Mouse (Mus musculus) kidney, embryonic 15.5 days (tissue): ENCODE results near the gene Iqgap2. TPM values are rescaled to one million over a fixed set of nuclear protein-coding genes. Genes with fewer than 3 reads are reported as not detected.

Experiments
- ATAC-seq: fragments of 200-750 bp; cut with Nextera tagmentation; replicated peaks from 2 replicates; pipeline ENCODE4 v1.8.0; 2017; ENCODE audit warnings: moderate TSS enrichment; ENCODE audit not compliant: low FRiP score
- H3K27ac ChIP-seq: fragments of 300-500 bp; sonication (generic); 2 replicates; pipeline ENCODE4 v1.5.1; 2015; ENCODE audit warnings: mild to moderate bottlenecking, inconsistent platforms
- H3K27me3 ChIP-seq: fragments of 300-500 bp; sonication (generic); 2 replicates; pipeline ENCODE4 v1.6.1; 2015; ENCODE audit warnings: inconsistent platforms
- H3K36me3 ChIP-seq: fragments of 300-500 bp; sonication (generic); 2 replicates; pipeline ENCODE4 v1.6.1; 2015; ENCODE audit warnings: inconsistent platforms
- H3K4me1 ChIP-seq: fragments of 300-500 bp; sonication (generic); 2 replicates; pipeline ENCODE4 v1.6.1; 2015; ENCODE audit warnings: inconsistent platforms
- H3K4me2 ChIP-seq: fragments of 300-500 bp; sonication (generic); 2 replicates; pipeline ENCODE4 v1.6.1; 2015; ENCODE audit warnings: moderate library complexity, mild to moderate bottlenecking, inconsistent platforms
- H3K4me3 ChIP-seq: fragments of 300-500 bp; sonication (generic); replicated peaks from 2 replicates; pipeline ENCODE4 v1.5.1; 2015; ENCODE audit warnings: mild to moderate bottlenecking, inconsistent platforms
- H3K9ac ChIP-seq: fragments of 300-500 bp; sonication (generic); 2 replicates; pipeline ENCODE4 v1.6.1; 2015; ENCODE audit warnings: mild to moderate bottlenecking, inconsistent platforms
- H3K9me3 ChIP-seq: fragments of 300-500 bp; sonication (generic); replicated peaks from 2 replicates; pipeline ENCODE4 v1.6.1; 2016; ENCODE audit warnings: inconsistent platforms
- WGBS: fragments of 180-500 bp; shearing (Covaris S2); methylation state at CpG from one replicate; pipeline ENCODE4 v1.1.7; 2015; ENCODE audit warnings: mixed read lengths; 5-methylcytosine and 5-hydroxymethylcytosine counted together
- polyA plus RNA-seq: library from polyadenylated mRNA; unstranded; fragments of >200 nt; fragmentation: Nextera tagmentation; extraction: Ambion mirVana; gene quantifications from 2 replicates; pipeline ENCODE4 v1.2.1, GENCODE M21; 2015

The Iqgap2 gene
- polyA plus RNA-seq, 1 experiment from 2014 or later = 10.1 TPM

DNA sequence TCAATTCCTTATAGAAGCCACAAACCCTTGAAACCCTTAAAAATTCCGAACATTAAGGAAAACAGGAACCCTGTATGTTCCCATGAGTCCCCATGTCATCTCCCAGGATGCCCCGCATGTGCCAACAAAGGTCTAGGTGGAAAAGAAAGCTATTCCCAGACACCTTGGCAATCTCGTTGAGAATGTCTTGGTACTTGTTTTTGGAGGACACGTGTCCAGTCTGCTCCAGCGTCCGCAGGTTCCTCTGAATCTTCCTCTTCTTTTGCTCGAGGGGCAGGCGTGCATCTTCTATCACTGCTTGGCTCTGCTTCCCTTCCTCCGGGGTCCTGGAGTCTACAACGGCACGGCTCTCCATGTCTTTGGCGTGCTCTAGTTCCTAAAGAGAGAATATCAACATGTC, 256.4 kb downstream of the Iqgap2 start:
- H3K4me1 ChIP-seq = peaks cover 25% of the 10 kb centered on the region
- H3K27ac ChIP-seq = no peak overlapping the region
- H3K27me3 ChIP-seq = no peaks in the 10 kb centered on the region
- 0 out of 2 replicates have a peak, but pooled peaks cover 5% of the 10 kb centered on the region for H3K36me3 ChIP-seq
- H3K9ac ChIP-seq = no peak overlapping the region
- no peak overlapping the region for H3K4me3 ChIP-seq
- 92% methylated on average over 12 of the region's 12 CpGs for WGBS
- H3K9me3 ChIP-seq = no peaks in the 10 kb centered on the region
- no peak overlapping the region for H3K4me2 ChIP-seq
- ATAC-seq = no peak

DNA sequence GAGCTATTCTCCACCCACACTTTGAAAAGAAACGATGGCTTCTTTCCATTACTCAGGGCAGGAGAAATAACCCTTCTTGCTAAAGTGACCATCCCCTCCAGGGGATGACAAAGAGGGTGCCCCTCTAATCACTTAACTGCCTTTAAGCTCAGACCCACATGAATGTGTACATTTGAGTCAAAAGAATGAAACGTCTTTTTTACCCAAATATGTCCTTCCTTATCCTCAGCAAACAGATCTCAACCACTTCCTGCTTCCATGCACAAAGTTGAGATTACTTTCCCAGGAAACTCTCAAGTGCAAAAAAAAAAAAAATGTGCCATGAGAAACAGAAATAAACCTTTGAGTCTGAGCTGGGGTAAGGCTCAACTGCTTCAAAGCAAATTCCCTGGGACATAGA, 257.3 kb downstream of the Iqgap2 start:
- no peak for ATAC-seq
- Histone ChIP-seq H3K27me3 (no peaks in the 10 kb centered on the region), H3K4me1 (peaks cover 20% of the 10 kb centered on the region), H3K4me2 (no peak overlapping the region), H3K36me3 (0 out of 2 replicates have a peak, but pooled peaks cover 5% of the 10 kb centered on the region), H3K9me3 (no peaks in the 10 kb centered on the region), H3K9ac (no peak overlapping the region), H3K27ac (peak overlapping the region; percentile 66), H3K4me3 (no peak overlapping the region)
- 24% methylated on average over 2 of the region's 2 CpGs for WGBS

DNA sequence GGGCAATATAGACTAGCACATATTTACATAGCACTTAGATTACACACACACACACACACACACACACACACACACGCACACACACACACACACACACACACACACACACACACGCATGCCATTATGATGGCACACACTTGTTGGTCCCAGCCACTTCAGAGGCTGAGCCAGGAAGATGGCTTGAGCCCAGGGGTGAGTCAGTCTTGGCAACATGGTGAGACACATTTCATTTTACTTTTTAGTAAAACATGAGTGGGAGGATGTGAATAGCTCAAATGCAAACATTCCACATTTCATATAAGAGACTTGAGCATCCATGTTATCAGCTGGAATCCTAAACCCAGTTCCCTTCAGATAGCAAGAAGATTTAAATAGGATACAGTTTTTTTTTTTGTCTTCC, 258.3 kb downstream of the Iqgap2 start:
- 76% methylated on average over 2 of the region's 2 CpGs for WGBS
- ATAC-seq = no peak
- H3K4me3 ChIP-seq = no peak overlapping the region
- no peak overlapping the region for H3K27ac ChIP-seq
- no peaks in the 10 kb centered on the region for H3K9me3 ChIP-seq
- no peak overlapping the region for H3K4me2 ChIP-seq
- no peaks in the 10 kb centered on the region for H3K27me3 ChIP-seq
- H3K4me1 ChIP-seq = peaks cover 9% of the 10 kb centered on the region
- H3K36me3 ChIP-seq = 0 out of 2 replicates have a peak, but pooled peaks cover 5% of the 10 kb centered on the region
- no peak overlapping the region for H3K9ac ChIP-seq

DNA sequence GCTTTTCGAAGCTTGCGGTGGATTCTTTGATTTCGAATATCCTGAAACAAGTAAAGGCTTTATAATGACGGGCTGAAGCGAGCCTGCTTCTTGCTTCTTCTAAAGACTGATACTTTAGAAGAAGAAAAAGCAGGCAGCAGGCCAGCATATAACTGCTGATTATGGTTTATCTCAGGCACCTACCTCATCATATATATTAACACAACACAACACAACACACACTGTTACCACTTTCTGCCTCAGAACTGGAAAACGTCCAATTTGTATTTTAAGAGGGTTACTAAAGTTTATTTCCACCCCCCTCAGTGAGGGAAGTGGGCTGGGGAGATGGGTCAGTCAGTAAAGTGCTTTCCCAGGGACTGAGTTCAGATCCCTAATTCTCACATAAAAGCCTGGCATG, 259.6 kb downstream of the Iqgap2 start:
- Histone ChIP-seq H3K27ac (no peak overlapping the region), H3K4me3 (no peak overlapping the region), H3K9ac (no peak overlapping the region), H3K36me3 (0 out of 2 replicates have a peak, but pooled peaks cover 5% of the 10 kb centered on the region), H3K27me3 (no peaks in the 10 kb centered on the region), H3K9me3 (no peaks in the 10 kb centered on the region), H3K4me2 (no peak overlapping the region), H3K4me1 (0 out of 2 replicates have a peak, but pooled peaks cover 3% of the 10 kb centered on the region)
- WGBS = 91% methylated on average over 6 of the region's 6 CpGs
- ATAC-seq = no peak

DNA sequence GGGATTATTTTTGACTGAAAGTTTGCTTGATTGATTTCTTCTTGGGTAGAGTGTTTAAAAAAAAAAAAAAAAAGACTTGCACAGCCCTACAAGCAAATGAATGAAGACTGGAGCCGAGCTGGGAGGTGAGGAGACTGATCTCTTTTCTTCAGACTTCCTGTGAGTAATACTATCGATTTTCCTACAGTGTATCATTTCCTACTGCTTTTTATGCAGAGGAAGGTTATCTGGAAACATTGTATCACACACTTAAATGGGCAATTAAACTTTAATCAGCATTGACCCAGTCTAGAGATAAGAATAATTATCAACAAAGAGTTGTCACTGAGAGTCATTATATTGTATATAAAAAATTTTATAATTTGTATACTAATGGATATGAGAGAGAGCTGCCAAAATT, 261.0 kb downstream of the Iqgap2 start:
- no peak for ATAC-seq
- H3K9me3 ChIP-seq = no peaks in the 10 kb centered on the region
- 0 out of 2 replicates have a peak, but pooled peaks cover 5% of the 10 kb centered on the region for H3K36me3 ChIP-seq
- H3K4me3 ChIP-seq = no peak overlapping the region
- 63% methylated on average over 2 of the region's 2 CpGs for WGBS
- no peak overlapping the region for H3K4me2 ChIP-seq
- H3K27me3 ChIP-seq = no peaks in the 10 kb centered on the region
- no peak overlapping the region for H3K9ac ChIP-seq
- 0 out of 2 replicates have a peak, but pooled peaks cover 3% of the 10 kb centered on the region for H3K4me1 ChIP-seq
- H3K27ac ChIP-seq = no peak overlapping the region

DNA sequence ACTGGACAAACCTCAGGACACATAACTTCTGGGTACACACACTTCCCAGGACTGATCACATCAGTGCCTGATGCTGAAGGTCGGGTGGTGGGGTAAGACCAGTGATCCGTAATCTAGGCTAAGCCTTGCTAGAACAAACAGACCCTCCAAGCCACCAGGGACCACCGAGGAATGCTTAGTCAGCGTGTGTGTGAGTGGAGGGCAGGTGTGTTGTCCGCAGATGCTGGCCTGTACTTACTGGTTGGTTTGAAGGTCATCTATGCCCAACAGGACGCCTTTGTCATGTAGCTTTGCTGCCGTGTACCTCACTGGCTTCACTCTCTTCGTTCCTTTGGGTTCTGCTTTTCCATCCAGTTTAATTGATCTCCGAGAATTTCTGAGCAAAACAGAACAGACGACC, 262.0 kb downstream of the Iqgap2 start:
- H3K4me1 ChIP-seq = 0 out of 2 replicates have a peak, but pooled peaks cover 3% of the 10 kb centered on the region
- no peaks in the 10 kb centered on the region for H3K27me3 ChIP-seq
- no peak overlapping the region for H3K4me2 ChIP-seq
- H3K9me3 ChIP-seq = no peaks in the 10 kb centered on the region
- 0 out of 2 replicates have a peak, but pooled peaks cover 5% of the 10 kb centered on the region for H3K36me3 ChIP-seq
- H3K9ac ChIP-seq = no peak overlapping the region
- no peak overlapping the region for H3K4me3 ChIP-seq
- ATAC-seq = no peak
- H3K27ac ChIP-seq = no peak overlapping the region
- 89% methylated on average over 10 of the region's 10 CpGs for WGBS

DNA sequence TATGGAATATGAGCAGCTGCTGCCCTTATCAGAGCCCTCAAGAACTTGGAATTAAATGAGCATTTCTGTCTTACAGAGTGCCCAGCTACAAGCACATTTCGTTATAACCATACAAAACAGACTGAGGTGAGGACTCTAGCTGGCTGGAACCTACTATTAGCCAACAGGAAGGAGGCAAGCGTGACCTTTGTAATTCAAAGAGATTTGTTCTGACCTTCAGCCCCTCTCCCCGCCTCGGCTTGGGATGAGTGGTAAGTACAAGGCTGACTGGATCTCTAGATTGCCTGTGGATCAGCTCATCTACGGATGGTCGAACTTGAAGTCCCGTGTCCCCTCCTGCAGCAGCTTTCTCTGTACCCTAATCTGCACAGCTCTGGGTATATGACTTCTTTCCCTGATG, 265.0 kb downstream of the Iqgap2 start:
- H3K4me1 ChIP-seq = no peaks in the 10 kb centered on the region
- H3K4me3 ChIP-seq = no peak overlapping the region
- H3K27ac ChIP-seq = no peak overlapping the region
- no peaks in the 10 kb centered on the region for H3K9me3 ChIP-seq
- 0 out of 2 replicates have a peak, but pooled peaks cover 3% of the 10 kb centered on the region for H3K36me3 ChIP-seq
- no peak for ATAC-seq
- WGBS = 52% methylated on average over 7 of the region's 7 CpGs
- no peak overlapping the region for H3K9ac ChIP-seq
- H3K4me2 ChIP-seq = no peak overlapping the region
- H3K27me3 ChIP-seq = no peaks in the 10 kb centered on the region

DNA sequence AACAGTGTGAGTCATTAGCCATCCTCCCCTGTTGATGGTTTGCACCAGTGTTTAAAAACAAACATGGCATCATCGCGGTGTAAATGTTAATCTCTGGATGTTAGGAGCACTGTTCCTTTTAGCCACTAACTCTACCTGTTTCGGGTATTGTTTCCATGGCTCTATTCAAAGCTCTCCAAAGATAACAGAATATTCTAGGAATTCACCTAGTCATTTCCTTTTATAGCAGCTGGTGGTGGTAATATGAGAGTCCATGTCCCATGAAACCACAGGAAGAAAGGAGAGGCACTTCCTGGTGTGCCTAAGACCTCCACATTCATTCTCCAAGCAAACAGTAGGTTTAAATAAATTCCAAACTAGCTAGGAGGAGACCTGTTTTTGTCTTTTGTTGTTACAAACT, 268.7 kb downstream of the Iqgap2 start:
- WGBS = 84% methylated on average over 3 of the region's 3 CpGs
- no peaks in the 10 kb centered on the region for H3K36me3 ChIP-seq
- no peaks in the 10 kb centered on the region for H3K27me3 ChIP-seq

DNA sequence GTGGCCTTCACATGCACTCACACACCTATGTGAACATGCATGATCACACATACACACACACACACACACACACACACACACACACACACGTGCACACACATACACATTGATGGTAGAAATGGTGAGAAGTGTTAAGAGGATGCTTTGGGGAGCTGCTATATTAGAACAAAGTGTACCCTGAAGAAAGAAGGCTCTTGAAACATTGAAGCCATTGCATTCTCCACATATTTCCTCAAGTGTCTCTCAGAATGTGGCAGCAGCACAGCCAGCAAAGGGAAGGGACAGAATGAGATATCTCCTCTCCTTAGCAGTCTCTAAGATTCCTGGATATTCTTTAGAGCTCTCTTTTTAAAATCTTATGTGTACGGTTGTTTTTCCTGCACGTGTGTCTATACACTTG, 270.2 kb downstream of the Iqgap2 start:
- peaks cover 11% of the 10 kb centered on the region for H3K4me1 ChIP-seq
- H3K4me2 ChIP-seq = no peak overlapping the region
- no peak overlapping the region for H3K4me3 ChIP-seq
- WGBS = 90% methylated on average over 3 of the region's 3 CpGs
- H3K27ac ChIP-seq = no peak overlapping the region
- H3K36me3 ChIP-seq = no peaks in the 10 kb centered on the region
- no peaks in the 10 kb centered on the region for H3K9me3 ChIP-seq
- ATAC-seq = no peak
- no peaks in the 10 kb centered on the region for H3K27me3 ChIP-seq
- no peak overlapping the region for H3K9ac ChIP-seq

More for the DNA sequence above, 268.7 kb downstream of the Iqgap2 start:
- Histone ChIP-seq H3K27ac (no peak overlapping the region), H3K4me2 (no peak overlapping the region), H3K4me1 (peaks cover 5% of the 10 kb centered on the region), H3K9me3 (no peaks in the 10 kb centered on the region), H3K4me3 (no peak overlapping the region), H3K9ac (no peak overlapping the region)
- no peak for ATAC-seq

DNA sequence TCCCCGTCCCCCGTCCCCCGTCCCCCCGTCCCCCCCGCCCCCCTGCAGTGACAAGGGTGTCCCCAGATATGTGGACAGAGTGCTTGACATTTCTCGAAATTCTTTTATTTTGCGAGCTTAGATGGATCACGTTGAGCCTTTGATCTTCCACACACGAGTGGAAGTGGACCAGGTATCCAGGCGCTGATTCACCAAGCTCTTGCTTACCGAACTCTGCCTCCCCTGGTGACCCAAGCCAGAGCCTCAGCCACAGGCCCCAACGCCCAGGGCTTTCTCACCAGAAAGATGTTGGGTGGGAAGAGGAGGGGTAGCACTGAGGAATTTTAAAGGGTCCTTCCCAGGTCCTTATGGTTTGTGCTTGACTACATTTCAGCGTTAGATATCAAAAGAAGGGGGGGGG, 272.9 kb downstream of the Iqgap2 start:
- Histone ChIP-seq H3K27ac (peak overlapping the region; percentile 90), H3K4me1 (peaks cover 33% of the 10 kb centered on the region), H3K27me3 (no peaks in the 10 kb centered on the region), H3K9me3 (no peaks in the 10 kb centered on the region), H3K9ac (peak overlapping the region; percentile 84), H3K4me3 (peak overlapping the region; percentile 72), H3K4me2 (peak overlapping the region; percentile 69), H3K36me3 (peaks cover 4% of the 10 kb centered on the region; the same call in 1 of the 2 replicates)
- WGBS = 8% methylated on average over 13 of the region's 13 CpGs
- ATAC-seq = peak; percentile 1; the same call in 1 of the 2 replicates

DNA sequence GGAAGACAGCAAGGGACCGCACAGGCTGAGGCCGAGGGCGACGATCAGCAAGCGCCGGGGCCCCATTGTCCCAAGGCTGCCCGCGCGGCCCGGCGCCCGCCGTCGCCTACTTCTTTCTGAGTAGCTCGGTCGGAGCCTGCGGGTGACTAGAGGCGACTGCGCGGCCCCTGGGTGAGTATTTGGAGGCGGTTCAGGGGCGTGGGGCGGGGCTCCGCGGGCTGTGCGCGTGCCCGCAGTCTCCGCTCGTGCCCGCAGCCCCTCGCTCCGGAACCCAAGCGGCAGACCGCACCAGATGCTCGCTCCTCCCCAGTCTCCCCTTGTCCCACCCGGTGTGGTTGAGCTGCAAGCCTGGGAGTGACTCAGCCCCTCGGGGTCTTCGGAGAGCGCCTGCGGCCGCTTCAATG, 273.4 kb downstream of the Iqgap2 start, which contains the start of gene F2r:
Gene F2r (minus strand): TSS at position 179 of the 404 bp plus-strand sequence.
- H3K27me3 ChIP-seq = no peaks in the 10 kb centered on the region
- H3K4me2 ChIP-seq = peak within 1 kb of the TSS; percentile 69
- H3K36me3 ChIP-seq = peaks cover 4% of the 10 kb centered on the region; the same call in 1 of the 2 replicates
- H3K9ac ChIP-seq = peak within 1 kb of the TSS; percentile 84
- peaks cover 33% of the 10 kb centered on the region for H3K4me1 ChIP-seq
- H3K9me3 ChIP-seq = no peaks in the 10 kb centered on the region
- H3K27ac ChIP-seq = peak within 1 kb of the TSS; percentile 90
- peak; percentile 95 for ATAC-seq
- peak within 1 kb of the TSS; percentile 72 for H3K4me3 ChIP-seq
- WGBS = under 1% methylated on average over 42 of the region's 42 CpGs

DNA sequence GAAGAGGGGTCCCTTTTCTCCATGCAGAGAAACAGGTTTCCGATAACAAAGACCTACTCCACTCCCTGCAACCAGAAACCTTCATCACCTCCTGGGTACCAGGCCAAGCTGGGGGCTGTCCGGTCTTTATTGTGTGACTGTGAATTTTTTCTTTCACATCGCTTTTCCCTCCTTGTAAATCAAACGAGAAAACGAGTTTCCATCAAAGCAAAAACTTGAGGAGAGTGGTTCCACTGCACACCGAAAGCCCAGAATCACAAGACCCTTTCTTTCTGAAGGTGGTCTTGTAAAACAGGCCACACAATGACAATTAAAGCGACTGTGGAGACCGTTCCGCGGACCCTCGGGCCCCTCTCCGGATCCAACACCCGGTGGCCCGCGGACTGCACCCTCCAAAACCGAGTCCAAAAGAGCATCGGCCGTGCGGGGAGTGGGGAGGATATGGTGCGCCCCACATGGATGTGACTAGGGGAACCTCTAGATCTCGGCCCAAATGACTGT, 274.0 kb downstream of the Iqgap2 start:
- H3K9me3 ChIP-seq = no peaks in the 10 kb centered on the region
- under 1% methylated on average over 21 of the region's 21 CpGs for WGBS
- H3K4me1 ChIP-seq = peaks cover 33% of the 10 kb centered on the region
- no peaks in the 10 kb centered on the region for H3K27me3 ChIP-seq
- H3K4me2 ChIP-seq = peak overlapping the region; percentile 69
- H3K36me3 ChIP-seq = peaks cover 4% of the 10 kb centered on the region; the same call in 1 of the 2 replicates
- H3K9ac ChIP-seq = peak overlapping the region; percentile 84
- peak overlapping the region; percentile 90 for H3K27ac ChIP-seq
- peak; percentile 59 for ATAC-seq
- peak overlapping the region; percentile 72 for H3K4me3 ChIP-seq
